Mouse (Mus musculus) brain, embryonic 14.5 days (tissue): ENCODE results near the gene Pappa.

Experiments
- CTCF ChIP-seq: fragments of 200-500 bp; IDR thresholded peaks from 2 replicates; pipeline ENCODE4 v1.5.1; 2012; ENCODE audit warnings: inconsistent platforms, mild to moderate bottlenecking, moderate library complexity, borderline replicate concordance; ENCODE audit not compliant: insufficient read depth, insufficient read length; ENCODE audit errors: extremely low read depth
- POLR2A ChIP-seq: fragments of 200-500 bp; IDR thresholded peaks from 2 replicates; pipeline ENCODE4 v1.6.1; 2012; ENCODE audit warnings: mild to moderate bottlenecking, inconsistent platforms, borderline replicate concordance; ENCODE audit not compliant: poor library complexity, insufficient read depth, insufficient read length, severe bottlenecking; ENCODE audit errors: extremely low read depth

- TF ChIP-seq POLR2A (no peak), CTCF (no peak)
Observed at GRCm38 (mm10) chr4:65325816-65326215, 201.8 kb downstream of the Pappa start.
